Mouse (Mus musculus) forebrain, embryonic 14.5 days (tissue): ENCODE measurements at regions not wholly inside any gene's neighbourhood (a gene's known extent, or its start where the extent isn't known, plus 50 kb on each side); places are given as distances from the start of the nearest gene placed in this dataset.

ENCODE experiments used
- ATAC-seq: fragments of 200-750 bp; cut with Nextera tagmentation; 2 replicates; pipeline ENCODE4 v1.8.0; 2017; ENCODE audit warnings: mild to moderate bottlenecking, moderate library complexity
- DNase-seq: peaks from one replicate; pipeline ENCODE4 v3.0.0-alpha.2; 2015; ENCODE audit warnings: low spot score
- H3K27ac ChIP-seq: fragments of 300-500 bp; sonication (generic); 2 replicates; pipeline ENCODE4 v1.5.1; 2014; ENCODE audit warnings: low read depth, mild to moderate bottlenecking, control low read depth, low read length, moderate library complexity
- H3K27me3 ChIP-seq: fragments of 300-500 bp; sonication (generic); replicated peaks from 2 replicates; pipeline ENCODE4 v1.6.1; 2014; ENCODE audit warnings: low read length, control low read depth, mixed read lengths; ENCODE audit not compliant: control insufficient read depth, insufficient read depth
- H3K36me3 ChIP-seq: fragments of 300-500 bp; sonication (generic); 2 replicates; pipeline ENCODE4 v1.6.1; 2014; ENCODE audit warnings: low read length, control low read depth; ENCODE audit not compliant: control insufficient read depth, insufficient read depth
- H3K4me1 ChIP-seq: fragments of 300-500 bp; sonication (generic); 2 replicates; pipeline ENCODE4 v1.6.1; 2014; ENCODE audit warnings: antibody characterized with exemption, low read length, control low read depth; ENCODE audit not compliant: control insufficient read depth, insufficient read depth
- H3K4me2 ChIP-seq: fragments of 300-500 bp; sonication (generic); 2 replicates; pipeline ENCODE4 v1.6.1; 2014; ENCODE audit warnings: mild to moderate bottlenecking, control low read depth, low read length
- H3K4me3 ChIP-seq: fragments of 300-500 bp; sonication (generic); 2 replicates; pipeline ENCODE4 v1.5.1; 2014; ENCODE audit warnings: low read depth, low read length, control low read depth
- H3K9ac ChIP-seq: fragments of 300-500 bp; sonication (generic); 2 replicates; pipeline ENCODE4 v1.6.1; 2014; ENCODE audit warnings: mild to moderate bottlenecking, low read length, control low read depth, moderate library complexity
- H3K9me3 ChIP-seq: fragments of 300-500 bp; sonication (generic); replicated peaks from 2 replicates; pipeline ENCODE4 v1.6.1; 2016; ENCODE audit warnings: low read length, control low read depth, mixed read lengths; ENCODE audit not compliant: control insufficient read depth
- WGBS: fragments of 180-500 bp; shearing (Covaris S2); extraction: QIAGEN DNeasy Blood & Tissue Kit; methylation state at CpG from one replicate; pipeline ENCODE4 v1.1.7; 2014; 5-methylcytosine and 5-hydroxymethylcytosine counted together

DNA sequence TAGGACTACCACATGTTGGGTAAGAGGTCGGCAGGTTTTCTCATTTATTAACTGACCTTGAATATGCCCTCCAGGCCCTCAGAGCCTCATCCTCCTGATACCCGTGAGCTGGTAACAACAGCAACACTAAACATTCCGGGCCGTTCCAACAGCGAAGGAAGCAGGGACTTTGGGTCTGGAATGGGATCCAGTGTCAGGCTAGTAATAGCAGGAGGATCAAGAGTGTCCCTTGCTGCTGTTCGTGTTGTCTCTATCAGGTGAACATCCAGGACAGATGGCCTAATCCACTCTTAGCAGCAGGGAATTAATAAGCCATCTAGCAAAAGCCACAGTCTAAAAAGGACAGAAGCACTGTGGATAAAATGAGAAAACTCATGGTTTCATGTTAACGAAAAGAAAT is 106.7 kb downstream of the Cpeb2 start:
- no peaks in the 10 kb centered on the region for H3K27me3 ChIP-seq
- 86% methylated on average over 7 of the region's 7 CpGs for WGBS
- no peak for DNase-seq
- H3K4me1 ChIP-seq = no peaks in the 10 kb centered on the region
- H3K4me2 ChIP-seq = no peak overlapping the region
- H3K9me3 ChIP-seq = no peaks in the 10 kb centered on the region
- no peak overlapping the region for H3K9ac ChIP-seq
- no peaks in the 10 kb centered on the region for H3K36me3 ChIP-seq
- ATAC-seq = no peak
- no peak overlapping the region for H3K4me3 ChIP-seq
- H3K27ac ChIP-seq = no peak overlapping the region

DNA sequence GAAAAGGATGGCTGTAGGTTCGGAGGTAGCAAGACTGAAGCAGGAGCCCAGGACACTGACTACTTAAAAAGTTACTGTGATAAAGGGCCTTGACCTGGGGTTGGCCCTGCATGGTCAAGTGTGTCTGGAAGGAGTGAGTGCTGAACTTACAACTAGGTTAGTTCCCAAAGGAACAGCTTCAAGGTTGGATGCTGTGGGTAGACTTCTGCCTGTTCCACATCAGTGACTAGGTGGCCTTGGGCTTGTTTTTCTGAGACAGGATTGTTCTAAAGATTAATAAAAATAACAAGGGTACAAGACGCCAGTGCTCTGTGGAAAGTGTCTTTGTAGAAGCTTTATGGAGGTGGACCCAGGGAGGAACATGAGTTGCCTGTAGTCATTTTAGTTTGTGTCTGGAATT is 108.5 kb downstream of the Cpeb2 start:
- Histone ChIP-seq H3K4me3 (no peak overlapping the region), H3K4me2 (no peak overlapping the region), H3K9me3 (no peaks in the 10 kb centered on the region), H3K4me1 (no peaks in the 10 kb centered on the region), H3K36me3 (no peaks in the 10 kb centered on the region), H3K27me3 (no peaks in the 10 kb centered on the region), H3K27ac (no peak overlapping the region), H3K9ac (no peak overlapping the region)
- ATAC-seq (no peak), DNase-seq (no peak)
- 93% methylated on average over 2 of the region's 2 CpGs for WGBS

- Histone ChIP-seq H3K9me3 (no peaks in the 10 kb centered on the region), H3K36me3 (no peaks in the 10 kb centered on the region), H3K27ac (no peak overlapping the region), H3K27me3 (no peaks in the 10 kb centered on the region), H3K4me1 (no peaks in the 10 kb centered on the region), H3K9ac (no peak overlapping the region), H3K4me2 (no peak overlapping the region), H3K4me3 (no peak overlapping the region)
- 84% methylated on average over 1 of the region's 1 CpGs for WGBS
- DNase-seq (no peak), ATAC-seq (no peak)
Observed at GRCm38 (mm10) chr5:43344441-43344840, 111.5 kb downstream of the Cpeb2 start.

GRCm38 (mm10) chr5:43350987-43351386 is 118.0 kb downstream of the Cpeb2 start:
- H3K4me1 ChIP-seq = peaks cover 11% of the 10 kb centered on the region
- H3K36me3 ChIP-seq = no peaks in the 10 kb centered on the region
- no peak overlapping the region for H3K4me3 ChIP-seq
- 85% methylated on average over 2 of the region's 2 CpGs for WGBS
- no peaks in the 10 kb centered on the region for H3K27me3 ChIP-seq
- no peaks in the 10 kb centered on the region for H3K9me3 ChIP-seq
- no peak overlapping the region for H3K27ac ChIP-seq
- H3K4me2 ChIP-seq = no peak overlapping the region
- DNase-seq (no peak), ATAC-seq (no peak)
- H3K9ac ChIP-seq = no peak overlapping the region

GRCm38 (mm10) chr5:43353021-43353990 is 120.3 kb downstream of the Cpeb2 start:
- WGBS = 77% methylated on average over 23 of the region's 23 CpGs
- H3K36me3 ChIP-seq = no peaks in the 10 kb centered on the region
- H3K4me2 ChIP-seq = no peak overlapping the region
- ATAC-seq (no peak), DNase-seq (no peak)
- no peak overlapping the region for H3K4me3 ChIP-seq
- no peak overlapping the region for H3K9ac ChIP-seq
- no peaks in the 10 kb centered on the region for H3K9me3 ChIP-seq
- H3K4me1 ChIP-seq = peaks cover 11% of the 10 kb centered on the region
- no peaks in the 10 kb centered on the region for H3K27me3 ChIP-seq
- no peak overlapping the region for H3K27ac ChIP-seq

DNA sequence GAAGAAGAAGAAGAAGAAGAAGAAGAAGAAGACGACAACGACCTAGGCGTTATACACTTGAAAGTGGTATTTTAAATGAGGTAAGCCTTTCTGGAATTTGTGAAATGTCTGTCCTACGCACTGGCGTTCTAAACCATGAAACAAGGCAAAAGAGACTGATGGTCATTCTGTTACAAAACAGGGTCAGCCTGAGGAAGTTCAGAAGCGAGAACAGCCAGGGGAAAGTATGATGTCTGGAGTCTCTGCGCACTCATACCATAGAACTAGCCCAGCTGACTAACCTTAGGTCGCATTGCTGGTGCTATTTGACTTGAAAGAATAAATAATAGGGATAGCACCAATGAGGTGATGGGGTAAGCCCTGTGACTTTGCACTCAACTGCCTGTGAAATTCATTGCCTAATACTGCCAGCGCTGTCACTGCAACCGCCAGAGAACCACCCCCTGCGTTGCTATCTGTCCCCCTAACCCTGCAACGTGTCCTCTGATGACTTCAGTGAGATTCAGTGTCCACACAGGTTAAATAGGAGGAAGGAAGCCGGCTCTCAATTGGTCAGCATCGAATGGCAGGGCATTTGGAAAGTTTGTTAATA is 121.5 kb downstream of the Cpeb2 start:
- H3K4me2 ChIP-seq = peak overlapping the region; percentile 51
- H3K9me3 ChIP-seq = no peaks in the 10 kb centered on the region
- H3K36me3 ChIP-seq = no peaks in the 10 kb centered on the region
- peak overlapping the region; percentile 25; the same call in 1 of the 2 replicates for H3K9ac ChIP-seq
- H3K4me1 ChIP-seq = peaks cover 11% of the 10 kb centered on the region
- 54% methylated on average over 14 of the region's 14 CpGs for WGBS
- peak; percentile 10; the same call in 1 of the 2 replicates for ATAC-seq
- H3K27me3 ChIP-seq = no peaks in the 10 kb centered on the region
- H3K4me3 ChIP-seq = peak overlapping the region; percentile 19; the same call in 1 of the 2 replicates
- no peak overlapping the region for H3K27ac ChIP-seq
- no peak for DNase-seq

- Histone ChIP-seq H3K4me1 (peaks cover 11% of the 10 kb centered on the region), H3K9me3 (no peaks in the 10 kb centered on the region), H3K4me2 (peak overlapping the region; percentile 51), H3K9ac (peak overlapping the region; percentile 45; the same call in 1 of the 2 replicates), H3K4me3 (peak overlapping the region; percentile 19), H3K36me3 (no peaks in the 10 kb centered on the region), H3K27ac (peak overlapping the region; percentile 63), H3K27me3 (no peaks in the 10 kb centered on the region)
- WGBS = 0% methylated on average over 12 of the region's 12 CpGs
- DNase-seq = peak; percentile 92
- peak; percentile 96 for ATAC-seq
Observed at GRCm38 (mm10) chr5:43355026-43355580, 122.1 kb downstream of the Cpeb2 start.

GRCm38 (mm10) chr5:43355832-43356231 is 122.9 kb downstream of the Cpeb2 start:
- peak overlapping the region; percentile 45; the same call in 1 of the 2 replicates for H3K9ac ChIP-seq
- peak overlapping the region; percentile 51 for H3K4me2 ChIP-seq
- no peak overlapping the region for H3K4me3 ChIP-seq

More at GRCm38 (mm10) chr5:43355832-43356231, 122.9 kb downstream of the Cpeb2 start:
- 85% methylated on average over 16 of the region's 16 CpGs for WGBS
- peaks cover 11% of the 10 kb centered on the region for H3K4me1 ChIP-seq
- peak overlapping the region; percentile 63; the same call in 1 of the 2 replicates for H3K27ac ChIP-seq
- no peaks in the 10 kb centered on the region for H3K27me3 ChIP-seq
- no peaks in the 10 kb centered on the region for H3K36me3 ChIP-seq
- DNase-seq (no peak), ATAC-seq (0 out of 2 replicates have a peak, but pooled peaks have one; percentile 24)
- H3K9me3 ChIP-seq = no peaks in the 10 kb centered on the region
